Mouse (Mus musculus): ENCODE measurements at regions not wholly inside any gene's neighbourhood (a gene's known extent, or its start where the extent isn't known, plus 50 kb on each side); places are given as distances from the start of the nearest gene placed in this dataset.

- no peak for ATAC-seq (replicated peaks; ENCODE audit: low FRiP score)
- Histone ChIP-seq H3K36me3 (no peaks in the 10 kb centered on the region), H3K27me3 (no peaks in the 10 kb centered on the region), H3K4me2 (no peak overlapping the region), H3K27ac (no peak overlapping the region), H3K9me3 (replicated peaks) (no peaks in the 10 kb centered on the region), H3K4me1 (no peaks in the 10 kb centered on the region), H3K4me3 (replicated peaks) (no peak overlapping the region), H3K9ac (no peak overlapping the region)
- 88% methylated on average over 2 of the region's 2 CpGs for WGBS
Measured at GRCm38 (mm10) chr15:56496355-56496754, 981.1 kb downstream of the Slc22a22 start.

- H3K27me3 ChIP-seq: no peaks in the 10 kb centered on the region
- H3K9ac ChIP-seq: no peak overlapping the region
- H3K27ac ChIP-seq: no peak overlapping the region
- H3K36me3 ChIP-seq: no peaks in the 10 kb centered on the region
- WGBS: 86% methylated on average over 3 of the region's 3 CpGs
- no peak overlapping the region for H3K4me3 ChIP-seq (replicated peaks)
- H3K4me2 ChIP-seq: no peak overlapping the region
- H3K9me3 ChIP-seq (replicated peaks): no peaks in the 10 kb centered on the region
- ATAC-seq (replicated peaks; ENCODE audit: low FRiP score): no peak
- H3K4me1 ChIP-seq: no peaks in the 10 kb centered on the region
Measured at GRCm38 (mm10) chr15:56485931-56486330, 991.5 kb downstream of the Slc22a22 start.

- WGBS: 80% methylated on average over 3 of the region's 3 CpGs
- ATAC-seq (replicated peaks; ENCODE audit: low FRiP score): no peak
- Histone ChIP-seq H3K9me3 (replicated peaks) (no peaks in the 10 kb centered on the region), H3K9ac (no peak overlapping the region), H3K36me3 (no peaks in the 10 kb centered on the region), H3K4me1 (no peaks in the 10 kb centered on the region), H3K4me2 (no peak overlapping the region), H3K27me3 (no peaks in the 10 kb centered on the region), H3K27ac (no peak overlapping the region), H3K4me3 (replicated peaks) (no peak overlapping the region)
Measured at GRCm38 (mm10) chr15:56484693-56485092, 992.7 kb downstream of the Slc22a22 start.

GRCm38 (mm10) chr15:56479682-56480081 lies 997.7 kb downstream of the Slc22a22 start:
- Histone ChIP-seq H3K27me3 (no peaks in the 10 kb centered on the region), H3K36me3 (no peaks in the 10 kb centered on the region), H3K4me3 (replicated peaks) (no peak overlapping the region), H3K4me2 (no peak overlapping the region), H3K4me1 (no peaks in the 10 kb centered on the region), H3K9ac (no peak overlapping the region), H3K27ac (no peak overlapping the region), H3K9me3 (replicated peaks) (no peaks in the 10 kb centered on the region)
- ATAC-seq (replicated peaks; ENCODE audit: low FRiP score): no peak

- no peak for ATAC-seq (replicated peaks; ENCODE audit: low FRiP score)
- WGBS: 60% methylated on average over 3 of the region's 3 CpGs
- no peaks in the 10 kb centered on the region for H3K27me3 ChIP-seq
- H3K4me2 ChIP-seq: no peak overlapping the region
- no peak overlapping the region for H3K9ac ChIP-seq
- no peaks in the 10 kb centered on the region for H3K4me1 ChIP-seq
- H3K4me3 ChIP-seq (replicated peaks): no peak overlapping the region
- no peak overlapping the region for H3K27ac ChIP-seq
- no peaks in the 10 kb centered on the region for H3K9me3 ChIP-seq (replicated peaks)
- H3K36me3 ChIP-seq: no peaks in the 10 kb centered on the region
Measured at GRCm38 (mm10) chr15:56479015-56479414, 998.4 kb downstream of the Slc22a22 start.

- no peak overlapping the region for H3K4me3 ChIP-seq (replicated peaks)
- no peak for ATAC-seq (replicated peaks; ENCODE audit: low FRiP score)
- no peak overlapping the region for H3K4me2 ChIP-seq
- no peak overlapping the region for H3K9ac ChIP-seq
- no peaks in the 10 kb centered on the region for H3K9me3 ChIP-seq (replicated peaks)
- no peaks in the 10 kb centered on the region for H3K36me3 ChIP-seq
- no peaks in the 10 kb centered on the region for H3K4me1 ChIP-seq
- 95% methylated on average over 1 of the region's 1 CpGs for WGBS
- H3K27ac ChIP-seq: no peak overlapping the region
- no peaks in the 10 kb centered on the region for H3K27me3 ChIP-seq
Measured at GRCm38 (mm10) chr15:56473679-56474078, 1003.7 kb downstream of the Slc22a22 start.

GRCm38 (mm10) chr15:56451881-56452280 lies 1025.5 kb downstream of the Slc22a22 start:
- Histone ChIP-seq H3K4me3 (replicated peaks) (no peak overlapping the region), H3K27ac (no peak overlapping the region), H3K27me3 (no peaks in the 10 kb centered on the region), H3K9me3 (replicated peaks) (no peaks in the 10 kb centered on the region), H3K4me2 (no peak overlapping the region), H3K9ac (no peak overlapping the region), H3K4me1 (no peaks in the 10 kb centered on the region), H3K36me3 (no peaks in the 10 kb centered on the region)
- WGBS: 44% methylated on average over 4 of the region's 4 CpGs
- no peak for ATAC-seq (replicated peaks; ENCODE audit: low FRiP score)

- Histone ChIP-seq H3K9me3 (replicated peaks) (no peaks in the 10 kb centered on the region), H3K9ac (no peak overlapping the region), H3K4me2 (no peak overlapping the region), H3K4me3 (replicated peaks) (no peak overlapping the region), H3K36me3 (no peaks in the 10 kb centered on the region), H3K4me1 (no peaks in the 10 kb centered on the region), H3K27me3 (no peaks in the 10 kb centered on the region), H3K27ac (no peak overlapping the region)
- no peak for ATAC-seq (replicated peaks; ENCODE audit: low FRiP score)
- WGBS: 75% methylated on average over 10 of the region's 10 CpGs
Measured at GRCm38 (mm10) chr15:56448015-56448645, 1029.3 kb downstream of the Slc22a22 start.

- no peaks in the 10 kb centered on the region for H3K27me3 ChIP-seq
- WGBS: 81% methylated on average over 4 of the region's 4 CpGs
- H3K36me3 ChIP-seq: no peaks in the 10 kb centered on the region
- no peak for ATAC-seq (replicated peaks; ENCODE audit: low FRiP score)
- no peak overlapping the region for H3K4me3 ChIP-seq (replicated peaks)
- no peak overlapping the region for H3K27ac ChIP-seq
- no peaks in the 10 kb centered on the region for H3K9me3 ChIP-seq (replicated peaks)
- H3K4me2 ChIP-seq: no peak overlapping the region
- no peaks in the 10 kb centered on the region for H3K4me1 ChIP-seq
- H3K9ac ChIP-seq: no peak overlapping the region
Measured at GRCm38 (mm10) chr15:56440171-56440570, 1037.3 kb downstream of the Slc22a22 start.

- Histone ChIP-seq H3K4me1 (no peaks in the 10 kb centered on the region), H3K4me2 (no peak overlapping the region), H3K4me3 (replicated peaks) (no peak overlapping the region), H3K27ac (no peak overlapping the region), H3K27me3 (no peaks in the 10 kb centered on the region), H3K9ac (no peak overlapping the region), H3K36me3 (no peaks in the 10 kb centered on the region), H3K9me3 (replicated peaks) (no peaks in the 10 kb centered on the region)
- 68% methylated on average over 2 of the region's 2 CpGs for WGBS
- no peak for ATAC-seq (replicated peaks; ENCODE audit: low FRiP score)
Measured at GRCm38 (mm10) chr15:56438370-56438769, 1039.1 kb downstream of the Slc22a22 start.

- Histone ChIP-seq H3K4me1 (no peaks in the 10 kb centered on the region), H3K27me3 (no peaks in the 10 kb centered on the region), H3K9me3 (replicated peaks) (no peaks in the 10 kb centered on the region), H3K9ac (no peak overlapping the region), H3K4me2 (no peak overlapping the region), H3K36me3 (no peaks in the 10 kb centered on the region), H3K27ac (no peak overlapping the region), H3K4me3 (replicated peaks) (no peak overlapping the region)
- ATAC-seq (replicated peaks; ENCODE audit: low FRiP score): no peak
- WGBS: 53% methylated on average over 6 of the region's 6 CpGs
Measured at GRCm38 (mm10) chr15:56436131-56436530, 1041.3 kb downstream of the Slc22a22 start.

GRCm38 (mm10) chr15:56425986-56426385 lies 1051.4 kb downstream of the Slc22a22 start:
- no peak overlapping the region for H3K4me2 ChIP-seq
- no peaks in the 10 kb centered on the region for H3K27me3 ChIP-seq
- H3K9ac ChIP-seq: no peak overlapping the region
- ATAC-seq (replicated peaks; ENCODE audit: low FRiP score): peak; percentile 75
- H3K4me3 ChIP-seq (replicated peaks): no peak overlapping the region
- no peaks in the 10 kb centered on the region for H3K9me3 ChIP-seq (replicated peaks)
- WGBS: 9% methylated on average over 4 of the region's 4 CpGs
- H3K36me3 ChIP-seq: no peaks in the 10 kb centered on the region
- 0 out of 2 replicates have a peak, but pooled peaks cover 9% of the 10 kb centered on the region for H3K4me1 ChIP-seq
- H3K27ac ChIP-seq: no peak overlapping the region

- Histone ChIP-seq H3K27me3 (no peaks in the 10 kb centered on the region), H3K4me3 (replicated peaks) (no peak overlapping the region), H3K4me2 (no peak overlapping the region), H3K9ac (no peak overlapping the region), H3K4me1 (no peaks in the 10 kb centered on the region), H3K27ac (no peak overlapping the region), H3K9me3 (replicated peaks) (no peaks in the 10 kb centered on the region), H3K36me3 (no peaks in the 10 kb centered on the region)
- 74% methylated on average over 1 of the region's 1 CpGs for WGBS
- no peak for ATAC-seq (replicated peaks; ENCODE audit: low FRiP score)
Measured at GRCm38 (mm10) chr15:56420681-56421080, 1056.7 kb downstream of the Slc22a22 start.

Measured in kidney, embryonic 15.5 days (tissue).